Mouse (Mus musculus) intestine, postnatal 0 days (tissue): ENCODE measurements at regions not wholly inside any gene's neighbourhood (a gene's known extent, or its start where the extent isn't known, plus 50 kb on each side); places are given as distances from the start of the nearest gene placed in this dataset.
A peak's percentile ranks its signal among the peaks of the same experiment; 100 is the strongest.

Experiments
- ATAC-seq: fragments of 200-750 bp; cut with Nextera tagmentation; 2 replicates; pipeline ENCODE4 v1.8.0; 2017; ENCODE audit warnings: mild to moderate bottlenecking, moderate TSS enrichment, moderate library complexity
- H3K27ac ChIP-seq: fragments of 300-500 bp; sonication (generic); 2 replicates; pipeline ENCODE4 v1.5.1; 2014; ENCODE audit warnings: mild to moderate bottlenecking, low read depth, low read length, moderate library complexity
- H3K27me3 ChIP-seq: fragments of 300-500 bp; sonication (generic); replicated peaks from 2 replicates; pipeline ENCODE4 v1.6.1; 2014; ENCODE audit warnings: low read length, mixed read lengths; ENCODE audit not compliant: control insufficient read depth, insufficient read depth
- H3K36me3 ChIP-seq: fragments of 300-500 bp; sonication (generic); 2 replicates; pipeline ENCODE4 v1.6.1; 2014; ENCODE audit warnings: mild to moderate bottlenecking, moderate library complexity; ENCODE audit not compliant: control insufficient read depth, insufficient read depth
- H3K4me1 ChIP-seq: fragments of 300-500 bp; sonication (generic); replicated peaks from 2 replicates; pipeline ENCODE4 v1.6.1; 2014; ENCODE audit warnings: antibody characterized with exemption, low read length, mixed read lengths; ENCODE audit not compliant: control insufficient read depth, insufficient read depth
- H3K4me2 ChIP-seq: fragments of 300-500 bp; sonication (generic); replicated peaks from 2 replicates; pipeline ENCODE4 v1.6.1; 2014; ENCODE audit warnings: low read depth, mild to moderate bottlenecking, moderate library complexity
- H3K4me3 ChIP-seq: fragments of 300-500 bp; sonication (generic); 2 replicates; pipeline ENCODE4 v1.5.1; 2014; ENCODE audit warnings: low read depth, low read length
- H3K9ac ChIP-seq: fragments of 300-500 bp; sonication (generic); 2 replicates; pipeline ENCODE4 v1.6.1; 2014; ENCODE audit warnings: mild to moderate bottlenecking, low read depth, low read length
- H3K9me3 ChIP-seq: fragments of 300-500 bp; sonication (generic); 2 replicates; pipeline ENCODE4 v1.6.1; 2016; ENCODE audit warnings: mixed run types; ENCODE audit not compliant: control insufficient read depth
- CTCF ChIP-seq: sonication (generic); IDR thresholded peaks from 2 replicates; pipeline ENCODE4 v1.5.1; 2016; ENCODE audit warnings: low read depth, mild to moderate bottlenecking, control low read depth, antibody characterized with exemption, moderate library complexity
- WGBS: fragments of 180-500 bp; shearing (Covaris S2); extraction: QIAGEN DNeasy Blood & Tissue Kit; methylation state at CpG from one replicate; pipeline ENCODE4 v1.1.7; 2014; 5-methylcytosine and 5-hydroxymethylcytosine counted together

GRCm38 (mm10) chr16:93369766-93370146, 234.1 kb downstream of the Setd4 start:
- no peak for ATAC-seq

GRCm38 (mm10) chr16:93368824-93369765, 234.8 kb downstream of the Setd4 start:
- Histone ChIP-seq H3K36me3 (no peaks in the 10 kb centered on the region), H3K4me2 (peak overlapping the region; percentile 48), H3K4me1 (peaks cover 10% of the 10 kb centered on the region; the same call in 1 of the 2 replicates), H3K27ac (peak overlapping the region; percentile 68), H3K4me3 (no peak overlapping the region), H3K9me3 (no peaks in the 10 kb centered on the region), H3K27me3 (no peaks in the 10 kb centered on the region), H3K9ac (no peak overlapping the region)
- 53% methylated on average over 21 of the region's 21 CpGs for WGBS
- ATAC-seq: no peak
- TF ChIP-seq CTCF: no peak

More at GRCm38 (mm10) chr16:93369766-93370146, 234.1 kb downstream of the Setd4 start:
- TF ChIP-seq CTCF: no peak
- no peak overlapping the region for H3K9ac ChIP-seq
- peaks cover 10% of the 10 kb centered on the region; the same call in 1 of the 2 replicates for H3K4me1 ChIP-seq
- no peak overlapping the region for H3K4me3 ChIP-seq
- 56% methylated on average over 10 of the region's 10 CpGs for WGBS
- H3K36me3 ChIP-seq: no peaks in the 10 kb centered on the region
- H3K9me3 ChIP-seq: no peaks in the 10 kb centered on the region
- no peak overlapping the region for H3K4me2 ChIP-seq
- H3K27me3 ChIP-seq: no peaks in the 10 kb centered on the region
- no peak overlapping the region for H3K27ac ChIP-seq

GRCm38 (mm10) chr16:93367995-93368394, 235.9 kb downstream of the Setd4 start:
- no peak overlapping the region for H3K9ac ChIP-seq
- H3K4me3 ChIP-seq: peak overlapping the region; percentile 9; the same call in 1 of the 2 replicates
- no peaks in the 10 kb centered on the region for H3K9me3 ChIP-seq
- no peaks in the 10 kb centered on the region for H3K27me3 ChIP-seq
- ATAC-seq: peak; percentile 64
- H3K36me3 ChIP-seq: no peaks in the 10 kb centered on the region
- H3K27ac ChIP-seq: peak overlapping the region; percentile 68
- peak overlapping the region; percentile 48 for H3K4me2 ChIP-seq
- 47% methylated on average over 6 of the region's 6 CpGs for WGBS
- peaks cover 13% of the 10 kb centered on the region; the same call in 1 of the 2 replicates for H3K4me1 ChIP-seq
- TF ChIP-seq CTCF: no peak

- Histone ChIP-seq H3K4me1 (peaks cover 13% of the 10 kb centered on the region; the same call in 1 of the 2 replicates), H3K4me2 (no peak overlapping the region), H3K9ac (no peak overlapping the region), H3K9me3 (no peaks in the 10 kb centered on the region), H3K4me3 (no peak overlapping the region), H3K27ac (peak overlapping the region; percentile 28; the same call in 1 of the 2 replicates), H3K36me3 (no peaks in the 10 kb centered on the region), H3K27me3 (no peaks in the 10 kb centered on the region)
- WGBS: 70% methylated on average over 8 of the region's 8 CpGs
- no peak for ATAC-seq
- no peak for TF ChIP-seq CTCF
These were observed 236.5 kb downstream of the Setd4 start for GRCm38 (mm10) chr16:93367246-93367805.

GRCm38 (mm10) chr16:93366383-93366941, 237.4 kb downstream of the Setd4 start:
- H3K27me3 ChIP-seq: no peaks in the 10 kb centered on the region
- WGBS: 36% methylated on average over 5 of the region's 5 CpGs
- ATAC-seq: peak; percentile 66
- no peak overlapping the region for H3K9ac ChIP-seq
- no peak overlapping the region for H3K4me3 ChIP-seq
- H3K36me3 ChIP-seq: no peaks in the 10 kb centered on the region
- no peak overlapping the region for H3K27ac ChIP-seq
- H3K4me2 ChIP-seq: no peak overlapping the region
- H3K4me1 ChIP-seq: peaks cover 13% of the 10 kb centered on the region; the same call in 1 of the 2 replicates
- no peaks in the 10 kb centered on the region for H3K9me3 ChIP-seq
- no peak for TF ChIP-seq CTCF
